Comparison of ENCODE assay signal across 9 mouse cellular contexts in genomic region chr11:95120633-95121020, GRCm38 (mm10). TPM values are rescaled to one million over a fixed set of nuclear protein-coding genes. Genes with fewer than 3 reads are reported as not detected.
A peak's percentile ranks its signal among the peaks of the same experiment; 100 is the strongest.
DNase-seq lines count a peak whose midpoint lies in the region; ATAC-seq and TF ChIP-seq lines count a peak whose summit lies in the region.
"Had no signal": no experiment of that assay in that cellular context is flagged by ENCODE, and none has a peak within 500 bp of the region (broad histone marks: within the 10 kb centered on the region; RNA-seq: fewer than 3 reads in every experiment).

No protein-coding gene starts in this region.

- H3K4me3 ChIP-seq in lung, embryonic 14.5 days (ENCODE audit: low read depth, low read length), result peak overlapping the region; percentile 39
- H3K4me3 ChIP-seq in forebrain, embryonic 14.5 days (ENCODE audit: low read depth, low read length), result peak overlapping the region; percentile 30
- H3K4me3 ChIP-seq in limb, embryonic 11.5 days (ENCODE audit: low read depth, low read length), result peak overlapping the region; percentile 42
- H3K4me3 ChIP-seq in neural tube, embryonic 15.5 days (replicated peaks), result peak overlapping the region; percentile 36

- DNase-seq in lung, embryonic 14.5 days, result no peak
- no peak for DNase-seq in lung, postnatal 36 days
- DNase-seq in forebrain, embryonic 14.5 days (ENCODE audit: low spot score), result no peak
- DNase-seq in limb, embryonic 11.5 days (ENCODE audit: low spot score), result peak; percentile 57
- DNase-seq in right cerebral cortex, postnatal 10 days (ENCODE audit: low spot score in 2 of 2), result no peak
- no peak for DNase-seq in frontal cortex, postnatal 36 days (ENCODE audit: low spot score in 2 of 2)
- DNase-seq in left cerebral cortex, adult 18-20 months (ENCODE audit: low spot score in 2 of 2), result no peak

- peak overlapping the region; percentile 77 for H3K4me2 ChIP-seq in lung, embryonic 14.5 days
- peak overlapping the region; percentile 62 for H3K4me2 ChIP-seq in forebrain, embryonic 14.5 days (ENCODE audit: low read length)
- peak overlapping the region; percentile 81 for H3K4me2 ChIP-seq in limb, embryonic 11.5 days (ENCODE audit: low read depth, severe bottlenecking)
- H3K4me2 ChIP-seq in neural tube, embryonic 15.5 days, result peak overlapping the region; percentile 72

- no peaks in the 10 kb centered on the region for H3K36me3 ChIP-seq in lung, embryonic 14.5 days (ENCODE audit: insufficient read depth)
- no peaks in the 10 kb centered on the region for H3K36me3 ChIP-seq in forebrain, embryonic 14.5 days (ENCODE audit: control insufficient read depth, insufficient read depth, low read length)
- H3K36me3 ChIP-seq in limb, embryonic 11.5 days (ENCODE audit: control insufficient read depth, insufficient read depth, low read length), result no peaks in the 10 kb centered on the region
- H3K36me3 ChIP-seq in neural tube, embryonic 15.5 days, result no peaks in the 10 kb centered on the region

- peaks cover 65% of the 10 kb centered on the region for H3K27me3 ChIP-seq in lung, embryonic 14.5 days (ENCODE audit: insufficient read depth, low read length)
- peaks cover 75% of the 10 kb centered on the region for H3K27me3 ChIP-seq in forebrain, embryonic 14.5 days (replicated peaks; ENCODE audit: control insufficient read depth, insufficient read depth, low read length)
- H3K27me3 ChIP-seq in limb, embryonic 11.5 days (ENCODE audit: control insufficient read depth, insufficient read depth, low read length), result peaks cover 69% of the 10 kb centered on the region
- H3K27me3 ChIP-seq in neural tube, embryonic 15.5 days (replicated peaks), result peaks cover 79% of the 10 kb centered on the region

- peak overlapping the region; percentile 23; the same call in 1 of the 2 replicates for H3K9ac ChIP-seq in lung, embryonic 14.5 days
- H3K9ac ChIP-seq in forebrain, embryonic 14.5 days (ENCODE audit: low read length), result peak overlapping the region; percentile 2; the same call in 1 of the 2 replicates
- peak overlapping the region; percentile 22 for H3K9ac ChIP-seq in limb, embryonic 11.5 days (ENCODE audit: low read length)
- H3K9ac ChIP-seq in neural tube, embryonic 15.5 days (replicated peaks), result no peak overlapping the region
- H3K9ac ChIP-seq: liver, embryonic 14.5 days had no signal

- no peak for TF ChIP-seq CTCF in lung, embryonic 14.5 days (IDR thresholded peaks at IDR 0.05; ENCODE audit: low read depth)

- H3K9me3 ChIP-seq in lung, embryonic 14.5 days (ENCODE audit: low read depth, low read length), result no peaks in the 10 kb centered on the region
- no peaks in the 10 kb centered on the region for H3K9me3 ChIP-seq in forebrain, embryonic 14.5 days (replicated peaks; ENCODE audit: control insufficient read depth, low read length)
- H3K9me3 ChIP-seq in limb, embryonic 11.5 days (ENCODE audit: control insufficient read depth, low read length), result no peaks in the 10 kb centered on the region
- H3K9me3 ChIP-seq in neural tube, embryonic 15.5 days (replicated peaks), result no peaks in the 10 kb centered on the region

- no peak overlapping the region for H3K27ac ChIP-seq in lung, embryonic 14.5 days (ENCODE audit: low read depth)
- no peak overlapping the region for H3K27ac ChIP-seq in forebrain, embryonic 14.5 days (ENCODE audit: low read depth, low read length)
- H3K27ac ChIP-seq in limb, embryonic 11.5 days (replicated peaks; ENCODE audit: low read depth, low read length), result no peak overlapping the region
- H3K27ac ChIP-seq in neural tube, embryonic 15.5 days (replicated peaks), result no peak overlapping the region
- H3K27ac ChIP-seq: liver, embryonic 14.5 days had no signal

- WGBS in lung, embryonic 14.5 days, result under 1% methylated on average over 21 of the region's 21 CpGs
- under 1% methylated on average over 21 of the region's 21 CpGs for WGBS in forebrain, embryonic 14.5 days
- 1% methylated on average over 21 of the region's 21 CpGs for WGBS in limb, embryonic 11.5 days
- 2% methylated on average over 21 of the region's 21 CpGs for WGBS in neural tube, embryonic 15.5 days

- H3K4me1 ChIP-seq in lung, embryonic 14.5 days (ENCODE audit: insufficient read depth), result no peaks in the 10 kb centered on the region
- H3K4me1 ChIP-seq in forebrain, embryonic 14.5 days (ENCODE audit: control insufficient read depth, insufficient read depth, low read length), result no peaks in the 10 kb centered on the region; the same call in 1 of the 2 replicates
- H3K4me1 ChIP-seq in limb, embryonic 11.5 days (ENCODE audit: control insufficient read depth, insufficient read depth, low read length), result peaks cover 22% of the 10 kb centered on the region
- peaks cover 27% of the 10 kb centered on the region for H3K4me1 ChIP-seq in neural tube, embryonic 15.5 days

- ATAC-seq in lung, embryonic 14.5 days (ENCODE audit: insufficient read depth), result no peak
- no peak for ATAC-seq in forebrain, embryonic 14.5 days
- ATAC-seq in limb, embryonic 11.5 days (ENCODE audit: insufficient number of reproducible peaks, low FRiP score, low TSS enrichment, low read depth), result no peak
- no peak for ATAC-seq in neural tube, embryonic 15.5 days (ENCODE audit: low FRiP score)

RNA-seq across cellular contexts. Expression of gene Dlx3, which starts 0.7 kb away (rescaled TPM):
- polyA plus RNA-seq in lung, embryonic 14.5 days (2014; fragmentation: Nextera tagmentation; extraction: Ambion mirVana), result 0.11 and 0.18 TPM in 2 replicates
- polyA plus RNA-seq in forebrain, embryonic 14.5 days (2014; fragmentation: Nextera tagmentation; extraction: Ambion mirVana), result not detected in 2 replicates
- polyA plus RNA-seq in limb, embryonic 11.5 days (2014; fragmentation: Nextera tagmentation; extraction: Ambion mirVana), result 5.4 and 6.7 TPM in 2 replicates
- 0.28 and 0.50 TPM in 2 replicates for polyA plus RNA-seq in neural tube, embryonic 15.5 days (2015; fragmentation: Nextera tagmentation; extraction: Ambion mirVana)
- total RNA-seq in left cerebral cortex, adult 18-20 months (2021), result not detected

RNA-seq across cellular contexts. Expression of gene Dlx4, which starts 25.4 kb away (rescaled TPM):
- 0.31 and 0.57 TPM in 2 replicates for polyA plus RNA-seq in lung, embryonic 14.5 days (2014; fragmentation: Nextera tagmentation; extraction: Ambion mirVana)
- 0.11 TPM in 1 of 2 replicates, not detected in the other for polyA plus RNA-seq in forebrain, embryonic 14.5 days (2014; fragmentation: Nextera tagmentation; extraction: Ambion mirVana)
- polyA plus RNA-seq in limb, embryonic 11.5 days (2014; fragmentation: Nextera tagmentation; extraction: Ambion mirVana), result 0.40 and 0.80 TPM in 2 replicates
- not detected in 2 replicates for polyA plus RNA-seq in neural tube, embryonic 15.5 days (2015; fragmentation: Nextera tagmentation; extraction: Ambion mirVana)
- under 1 TPM; 0.19 to 0.21 TPM for total RNA-seq in left cerebral cortex, adult 18-20 months (2021)

RNA-seq across cellular contexts. Expression of gene Itga3, which starts 44.0 kb away (rescaled TPM):
- polyA plus RNA-seq in lung, embryonic 14.5 days (2014; fragmentation: Nextera tagmentation; extraction: Ambion mirVana), result 27.1 and 28.4 TPM in 2 replicates
- polyA plus RNA-seq in forebrain, embryonic 14.5 days (2014; fragmentation: Nextera tagmentation; extraction: Ambion mirVana), result 4.1 and 4.8 TPM in 2 replicates
- polyA plus RNA-seq in limb, embryonic 11.5 days (2014; fragmentation: Nextera tagmentation; extraction: Ambion mirVana), result 5.7 and 6.8 TPM in 2 replicates
- polyA plus RNA-seq in neural tube, embryonic 15.5 days (2015; fragmentation: Nextera tagmentation; extraction: Ambion mirVana), result 17.7 and 20.3 TPM in 2 replicates
- 10 to 100 TPM; 17.2 to 19.3 TPM for total RNA-seq in left cerebral cortex, adult 18-20 months (2021)
